Mouse (Mus musculus): ENCODE measurements around the gene Kcnq5. TPM values are rescaled to one million over a fixed set of nuclear protein-coding genes. Genes with fewer than 3 reads are reported as not detected.

Kcnq5 gene
- polyA plus RNA-seq, 1 experiment: not detected

- Histone ChIP-seq H3K36me3 (ENCODE audit: control insufficient read depth) (no peaks in the 10 kb centered on the region), H3K4me1 (ENCODE audit: control insufficient read depth) (no peaks in the 10 kb centered on the region), H3K27me3 (ENCODE audit: control insufficient read depth) (no peaks in the 10 kb centered on the region), H3K9me3 (ENCODE audit: control insufficient read depth, low read length) (no peaks in the 10 kb centered on the region), H3K4me3 (replicated peaks) (no peak overlapping the region)
- TF ChIP-seq TAL1 (IDR thresholded peaks at IDR 0.05; ENCODE audit: low read length): no peak
- TF ChIP-seq GATA1 (IDR thresholded peaks at IDR 0.05; ENCODE audit: low read length): no peak
Measured at GRCm38 (mm10) chr1:21712711-21713110, 249.0 kb downstream of the Kcnq5 start.

GRCm38 (mm10) chr1:21690458-21690857 lies 271.3 kb downstream of the Kcnq5 start:
- H3K4me3 ChIP-seq (replicated peaks): no peak overlapping the region
- no peaks in the 10 kb centered on the region for H3K4me1 ChIP-seq (ENCODE audit: control insufficient read depth)
- no peaks in the 10 kb centered on the region for H3K9me3 ChIP-seq (ENCODE audit: control insufficient read depth, low read length)
- H3K36me3 ChIP-seq (ENCODE audit: control insufficient read depth): no peaks in the 10 kb centered on the region
- no peaks in the 10 kb centered on the region for H3K27me3 ChIP-seq (ENCODE audit: control insufficient read depth)
- TF ChIP-seq GATA1 (IDR thresholded peaks at IDR 0.05; ENCODE audit: low read length) (no peak), TAL1 (IDR thresholded peaks at IDR 0.05; ENCODE audit: low read length) (no peak)

GRCm38 (mm10) chr1:21688918-21689317 lies 272.8 kb downstream of the Kcnq5 start:
- H3K27me3 ChIP-seq (ENCODE audit: control insufficient read depth): no peaks in the 10 kb centered on the region
- no peak overlapping the region for H3K4me3 ChIP-seq (replicated peaks)
- no peaks in the 10 kb centered on the region for H3K4me1 ChIP-seq (ENCODE audit: control insufficient read depth)
- no peaks in the 10 kb centered on the region for H3K9me3 ChIP-seq (ENCODE audit: control insufficient read depth, low read length)
- TF ChIP-seq TAL1 (IDR thresholded peaks at IDR 0.05; ENCODE audit: low read length): no peak
- TF ChIP-seq GATA1 (IDR thresholded peaks at IDR 0.05; ENCODE audit: low read length): no peak
- H3K36me3 ChIP-seq (ENCODE audit: control insufficient read depth): no peaks in the 10 kb centered on the region

- Histone ChIP-seq H3K9me3 (ENCODE audit: control insufficient read depth, low read length) (no peaks in the 10 kb centered on the region), H3K36me3 (ENCODE audit: control insufficient read depth) (no peaks in the 10 kb centered on the region), H3K4me1 (ENCODE audit: control insufficient read depth) (no peaks in the 10 kb centered on the region), H3K4me3 (replicated peaks) (no peak overlapping the region), H3K27me3 (ENCODE audit: control insufficient read depth) (no peaks in the 10 kb centered on the region)
- TF ChIP-seq GATA1 (IDR thresholded peaks at IDR 0.05; ENCODE audit: low read length) (no peak), TAL1 (IDR thresholded peaks at IDR 0.05; ENCODE audit: low read length) (no peak)
Measured at GRCm38 (mm10) chr1:21684444-21684843, 277.3 kb downstream of the Kcnq5 start.

- Histone ChIP-seq H3K36me3 (ENCODE audit: control insufficient read depth) (no peaks in the 10 kb centered on the region), H3K27me3 (ENCODE audit: control insufficient read depth) (no peaks in the 10 kb centered on the region), H3K4me1 (ENCODE audit: control insufficient read depth) (no peaks in the 10 kb centered on the region), H3K9me3 (ENCODE audit: control insufficient read depth, low read length) (no peaks in the 10 kb centered on the region), H3K4me3 (replicated peaks) (no peak overlapping the region)
- no peak for TF ChIP-seq GATA1 (IDR thresholded peaks at IDR 0.05; ENCODE audit: low read length)
- no peak for TF ChIP-seq TAL1 (IDR thresholded peaks at IDR 0.05; ENCODE audit: low read length)
Measured at GRCm38 (mm10) chr1:21676805-21677204, 284.9 kb downstream of the Kcnq5 start.

- Histone ChIP-seq H3K4me1 (ENCODE audit: control insufficient read depth) (no peaks in the 10 kb centered on the region), H3K9me3 (ENCODE audit: control insufficient read depth, low read length) (no peaks in the 10 kb centered on the region), H3K27me3 (ENCODE audit: control insufficient read depth) (no peaks in the 10 kb centered on the region), H3K4me3 (replicated peaks) (no peak overlapping the region), H3K36me3 (ENCODE audit: control insufficient read depth) (no peaks in the 10 kb centered on the region)
- TF ChIP-seq TAL1 (IDR thresholded peaks at IDR 0.05; ENCODE audit: low read length) (no peak), GATA1 (IDR thresholded peaks at IDR 0.05; ENCODE audit: low read length) (no peak)
Measured at GRCm38 (mm10) chr1:21660840-21661239, 300.9 kb downstream of the Kcnq5 start.

- no peaks in the 10 kb centered on the region for H3K36me3 ChIP-seq (ENCODE audit: control insufficient read depth)
- no peaks in the 10 kb centered on the region for H3K9me3 ChIP-seq (ENCODE audit: control insufficient read depth, low read length)
- no peaks in the 10 kb centered on the region for H3K4me1 ChIP-seq (ENCODE audit: control insufficient read depth)
- no peak for TF ChIP-seq TAL1 (IDR thresholded peaks at IDR 0.05; ENCODE audit: low read length)
- TF ChIP-seq GATA1 (IDR thresholded peaks at IDR 0.05; ENCODE audit: low read length): no peak
- no peaks in the 10 kb centered on the region for H3K27me3 ChIP-seq (ENCODE audit: control insufficient read depth)
- no peak overlapping the region for H3K4me3 ChIP-seq (replicated peaks)
Measured at GRCm38 (mm10) chr1:21650820-21651219, 310.9 kb downstream of the Kcnq5 start.

GRCm38 (mm10) chr1:21635406-21635805 lies 326.3 kb downstream of the Kcnq5 start:
- Histone ChIP-seq H3K9me3 (ENCODE audit: control insufficient read depth, low read length) (no peaks in the 10 kb centered on the region), H3K4me3 (replicated peaks) (no peak overlapping the region), H3K27me3 (ENCODE audit: control insufficient read depth) (no peaks in the 10 kb centered on the region), H3K36me3 (ENCODE audit: control insufficient read depth) (no peaks in the 10 kb centered on the region), H3K4me1 (ENCODE audit: control insufficient read depth) (no peaks in the 10 kb centered on the region)
- no peak for TF ChIP-seq GATA1 (IDR thresholded peaks at IDR 0.05; ENCODE audit: low read length)
- no peak for TF ChIP-seq TAL1 (IDR thresholded peaks at IDR 0.05; ENCODE audit: low read length)

- no peaks in the 10 kb centered on the region for H3K9me3 ChIP-seq (ENCODE audit: control insufficient read depth, low read length)
- H3K36me3 ChIP-seq (ENCODE audit: control insufficient read depth): no peaks in the 10 kb centered on the region
- no peaks in the 10 kb centered on the region for H3K27me3 ChIP-seq (ENCODE audit: control insufficient read depth)
- no peak overlapping the region for H3K4me3 ChIP-seq (replicated peaks)
- TF ChIP-seq GATA1 (IDR thresholded peaks at IDR 0.05; ENCODE audit: low read length) (no peak), TAL1 (IDR thresholded peaks at IDR 0.05; ENCODE audit: low read length) (no peak)
- no peaks in the 10 kb centered on the region for H3K4me1 ChIP-seq (ENCODE audit: control insufficient read depth)
Measured at GRCm38 (mm10) chr1:21634013-21634412, 327.7 kb downstream of the Kcnq5 start.

GRCm38 (mm10) chr1:21622455-21622854 lies 339.3 kb downstream of the Kcnq5 start:
- Histone ChIP-seq H3K4me1 (ENCODE audit: control insufficient read depth) (no peaks in the 10 kb centered on the region), H3K36me3 (ENCODE audit: control insufficient read depth) (no peaks in the 10 kb centered on the region), H3K9me3 (ENCODE audit: control insufficient read depth, low read length) (no peaks in the 10 kb centered on the region; the same call in 1 of the 2 replicates), H3K27me3 (ENCODE audit: control insufficient read depth) (no peaks in the 10 kb centered on the region), H3K4me3 (replicated peaks) (no peak overlapping the region)
- TF ChIP-seq TAL1 (IDR thresholded peaks at IDR 0.05; ENCODE audit: low read length): no peak
- TF ChIP-seq GATA1 (IDR thresholded peaks at IDR 0.05; ENCODE audit: low read length): no peak

All from erythroblast, embryonic 14.5 days (primary cell).